In the genomic region with DNA sequence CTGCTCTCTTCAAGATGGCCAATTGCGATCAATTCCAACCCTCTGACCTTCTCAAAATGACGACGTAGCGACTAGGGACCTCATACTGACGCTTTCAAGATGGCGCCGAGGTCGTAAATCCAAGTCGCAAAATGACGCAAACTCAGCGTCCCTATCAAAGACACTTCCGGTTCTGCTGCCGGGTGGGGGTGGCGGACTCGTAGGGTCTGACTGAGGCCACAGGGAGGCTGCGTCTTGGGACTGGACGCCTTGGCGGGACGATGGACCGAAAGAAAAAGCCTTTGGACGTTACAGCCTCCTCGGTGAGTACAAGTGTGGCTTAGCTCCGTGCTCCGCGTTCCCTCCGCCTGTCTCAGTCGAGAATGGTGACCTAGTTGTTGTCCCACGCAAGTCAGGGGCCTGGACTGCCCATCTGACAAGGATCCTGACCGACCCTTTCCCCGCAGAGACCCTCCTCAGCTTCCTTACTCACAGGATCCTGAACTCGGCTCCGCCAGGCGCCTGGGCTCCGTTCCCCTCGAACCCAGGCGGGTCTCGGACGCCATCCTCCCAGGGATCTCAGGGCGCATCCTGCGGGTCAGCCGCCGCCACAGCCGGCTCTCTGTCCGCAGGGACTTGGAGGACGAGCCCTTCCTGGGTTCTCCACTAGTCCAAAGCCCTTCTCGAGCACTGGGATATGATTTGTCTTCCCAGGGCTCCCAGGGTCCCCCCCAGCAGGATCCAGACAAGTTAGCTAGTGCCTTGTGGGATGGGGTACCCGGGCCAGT, we compare ENCODE assay signal across 8 mouse cellular contexts. TPM values are rescaled to one million over a fixed set of nuclear protein-coding genes. Genes with fewer than 3 reads are reported as not detected.
DNase-seq lines count a peak whose midpoint lies in the region; ATAC-seq and TF ChIP-seq lines count a peak whose summit lies in the region.

Gene Ccdc174 (plus strand): TSS at position 169 of the 767 bp plus-strand sequence.

- WGBS in hindbrain, embryonic 13.5 days: under 1% methylated on average over 47 of the region's 47 CpGs

- H3K27me3 ChIP-seq in Patski: no peaks in the 10 kb centered on the region
- H3K27me3 ChIP-seq in hindbrain, embryonic 13.5 days: peaks cover 15% of the 10 kb centered on the region

- peak within 1 kb of the TSS; percentile 89 for H3K4me2 ChIP-seq in hindbrain, embryonic 13.5 days

- H3K9me3 ChIP-seq in hindbrain, embryonic 13.5 days: no peaks in the 10 kb centered on the region

- no peak for TF ChIP-seq CTCF in Patski (IDR thresholded peaks at IDR 0.05)

- DNase-seq in Patski (ENCODE audit: low read depth, low spot score): peak; percentile 83
- DNase-seq in cerebellum, postnatal 14 days: peak; percentile 92
- peak; percentile 88 to 89 for DNase-seq in frontal cortex, postnatal 14 days (ENCODE audit: low spot score in 2 of 2)
- peak; percentile 71 to 83 for DNase-seq in layer of hippocampus, postnatal 25 days (ENCODE audit: extremely low spot score in 1 of 2, low spot score in 1 of 2)
- DNase-seq in lung, postnatal 25 days (ENCODE audit: low spot score): peak; percentile 95
- peak; percentile 98 for DNase-seq in retina, embryonic 14.5 days (ENCODE audit: low spot score)
- peak; percentile 88 for DNase-seq in thymus, postnatal 4 days

- in situ Hi-C loops in Patski (cut with MboI; ENCODE audit: low pct_unique_long_range_greater_than_20kb): no loop called here

- CTCF ChIA-PET in Patski (lab: Charles Lee): no interaction called here

- H3K9ac ChIP-seq in hindbrain, embryonic 13.5 days: peak within 1 kb of the TSS; percentile 97

- H3K4me1 ChIP-seq in hindbrain, embryonic 13.5 days (replicated peaks): peaks cover 19% of the 10 kb centered on the region

- peak within 1 kb of the TSS; percentile 87 for H3K27ac ChIP-seq in hindbrain, embryonic 13.5 days

- POLR2A ChIA-PET in Patski (lab: Charles Lee): interaction anchor here (0.6 to 1.4 kb wide), 4 partner anchors 30 to 252 kb away, joined by 3 to 6 read pairs (median 4); no protein-coding TSS in a partner anchor

- H3K36me3 ChIP-seq in hindbrain, embryonic 13.5 days: peaks cover 18% of the 10 kb centered on the region

- peak; percentile 82 for ATAC-seq in Patski
- peak; percentile 96 for ATAC-seq in hindbrain, embryonic 13.5 days (ENCODE audit: low FRiP score)

- peak within 1 kb of the TSS; percentile 94 for H3K4me3 ChIP-seq in hindbrain, embryonic 13.5 days

RNA-seq across cellular contexts. Expression of gene Ccdc174, which starts in this region (rescaled TPM):
- polyA plus RNA-seq in Patski (2021): 28.3 TPM
- polyA plus RNA-seq in hindbrain, embryonic 13.5 days (2015; fragmentation: Nextera tagmentation; extraction: Ambion mirVana): 50.5 TPM in 2 replicates
- 10 to 100 TPM; 20.9 to 22.4 TPM for total RNA-seq in layer of hippocampus, postnatal 25 days (2021)

Comparison
In these comparisons a context has a peak if more than half of its experiments do, and no peak if none do; other contexts are left out.
1. Peak in every context shown above with its lines: DNase-seq, ATAC-seq, H3K4me3 ChIP-seq and H3K27ac ChIP-seq.